Mouse (Mus musculus) bone marrow macrophage, adult 2 months (primary cell): ENCODE measurements around the gene Trib3. TPM values are rescaled to one million over a fixed set of nuclear protein-coding genes. Genes with fewer than 3 reads are reported as not detected.

Source experiments
- H3K27ac ChIP-seq: 2 replicates; pipeline ENCODE4 v1.5.1; 2012; ENCODE audit warnings: low read depth, low read length; ENCODE audit not compliant: insufficient read depth
- H3K4me1 ChIP-seq: 2 replicates; pipeline ENCODE4 v1.6.1; 2012; ENCODE audit warnings: low read length; ENCODE audit not compliant: control insufficient read depth, insufficient read depth
- H3K4me3 ChIP-seq: 2 replicates; pipeline ENCODE4 v1.5.1; 2012; ENCODE audit warnings: mild to moderate bottlenecking, low read length, moderate library complexity; ENCODE audit not compliant: insufficient read depth
- CTCF ChIP-seq: IDR thresholded peaks from 2 replicates; pipeline ENCODE4 v1.5.1; 2012; ENCODE audit warnings: low read depth, mild to moderate bottlenecking, low read length, moderate library complexity
- POLR2A ChIP-seq: IDR thresholded peaks from 2 replicates; pipeline ENCODE4 v1.6.1; 2012; ENCODE audit warnings: mild to moderate bottlenecking, low read depth, low read length, borderline replicate concordance
- polyA plus RNA-seq: library from polyadenylated mRNA; stranded (reverse); fragments of >200 nt; gene quantifications from 2 replicates; pipeline ENCODE4 v1.2.4, GENCODE M21; 2012; ENCODE audit not compliant: missing spikeins, insufficient read depth, insufficient read length

Gene Trib3
- polyA plus RNA-seq, 1 experiment: 1.5 TPM

GRCm38 (mm10) chr2:152347722-152348121 is 3.9 kb upstream of the Trib3 start:
- no peak for TF ChIP-seq POLR2A
- no peak for TF ChIP-seq CTCF
- Histone ChIP-seq H3K4me1 (peaks cover 31% of the 10 kb centered on the region), H3K4me3 (no peak overlapping the region), H3K27ac (no peak overlapping the region)

GRCm38 (mm10) chr2:152346776-152347465 is 3.1 kb upstream of the Trib3 start:
- TF ChIP-seq CTCF (no peak), POLR2A (no peak)
- H3K4me1 ChIP-seq: peaks cover 31% of the 10 kb centered on the region
- no peak overlapping the region for H3K4me3 ChIP-seq
- 0 out of 2 replicates have a peak overlapping the region, but pooled peaks have one; percentile 14 for H3K27ac ChIP-seq

- Histone ChIP-seq H3K27ac (no peak overlapping the region), H3K4me3 (no peak overlapping the region), H3K4me1 (peaks cover 31% of the 10 kb centered on the region)
- TF ChIP-seq POLR2A: no peak
- no peak for TF ChIP-seq CTCF
Measured at GRCm38 (mm10) chr2:152345393-152345792, 1.6 kb upstream of the Trib3 start.

- TF ChIP-seq POLR2A: no peak
- TF ChIP-seq CTCF: no peak
- peaks cover 29% of the 10 kb centered on the region for H3K4me1 ChIP-seq
- H3K27ac ChIP-seq: no peak overlapping the region
- H3K4me3 ChIP-seq: no peak overlapping the region
Measured at GRCm38 (mm10) chr2:152344909-152345308, 1.1 kb upstream of the Trib3 start.

- peaks cover 23% of the 10 kb centered on the region for H3K4me1 ChIP-seq
- H3K27ac ChIP-seq: no peak overlapping the region
- peak overlapping the region; percentile 82 for H3K4me3 ChIP-seq
- TF ChIP-seq CTCF (no peak), POLR2A (no peak)
Measured at GRCm38 (mm10) chr2:152344361-152344760, 529 bp upstream of the Trib3 start.

- Histone ChIP-seq H3K4me1 (peaks cover 6% of the 10 kb centered on the region), H3K27ac (no peak overlapping the region), H3K4me3 (no peak overlapping the region)
- TF ChIP-seq CTCF: no peak
- no peak for TF ChIP-seq POLR2A
Measured at GRCm38 (mm10) chr2:152339631-152340179, 4.1 kb downstream of the Trib3 start.

GRCm38 (mm10) chr2:152338319-152338718 is 5.5 kb downstream of the Trib3 start:
- TF ChIP-seq CTCF: no peak
- TF ChIP-seq POLR2A: no peak
- H3K4me1 ChIP-seq: no peaks in the 10 kb centered on the region; the same call in 1 of the 2 replicates
- H3K4me3 ChIP-seq: no peak overlapping the region
- no peak overlapping the region for H3K27ac ChIP-seq

GRCm38 (mm10) chr2:152337591-152338212 is 6.1 kb downstream of the Trib3 start:
- no peak overlapping the region for H3K4me3 ChIP-seq
- no peak overlapping the region for H3K27ac ChIP-seq
- H3K4me1 ChIP-seq: no peaks in the 10 kb centered on the region; the same call in 1 of the 2 replicates
- TF ChIP-seq POLR2A: no peak
- no peak for TF ChIP-seq CTCF

- no peak overlapping the region for H3K4me3 ChIP-seq
- TF ChIP-seq CTCF (no peak), POLR2A (no peak)
- H3K4me1 ChIP-seq: no peaks in the 10 kb centered on the region; the same call in 1 of the 2 replicates
- no peak overlapping the region for H3K27ac ChIP-seq
Measured at GRCm38 (mm10) chr2:152336856-152337255, 7.0 kb downstream of the Trib3 start.

- TF ChIP-seq CTCF (no peak), POLR2A (no peak)
- Histone ChIP-seq H3K27ac (no peak overlapping the region), H3K4me1 (peaks cover 9% of the 10 kb centered on the region), H3K4me3 (no peak overlapping the region)
Measured at GRCm38 (mm10) chr2:152335289-152335820, 8.5 kb downstream of the Trib3 start.
